Mouse (Mus musculus) duodenum, adult 2 months (tissue): ENCODE measurements around the gene Cstf1. TPM values are rescaled to one million over a fixed set of nuclear protein-coding genes. Genes with fewer than 3 reads are reported as not detected.

Source experiments
- polyA plus RNA-seq: library from polyadenylated mRNA; depleted of rRNA; stranded (reverse); fragments of >200 nt; gene quantifications from 2 replicates; pipeline ENCODE4 v1.2.3, GENCODE M21; 2012; ENCODE audit warnings: low replicate concordance; rRNA removed

The Cstf1 gene
- 16.2 and 16.7 TPM in 2 replicates for polyA plus RNA-seq

GRCm38 (mm10) chr2:172370411-172371223 is at the start of gene Cstf1, which contains the start of gene Aurka:
Gene Cstf1 (plus strand): TSS chr2:172370681.
Gene Aurka (minus strand): TSS chr2:172370535.

DNA sequence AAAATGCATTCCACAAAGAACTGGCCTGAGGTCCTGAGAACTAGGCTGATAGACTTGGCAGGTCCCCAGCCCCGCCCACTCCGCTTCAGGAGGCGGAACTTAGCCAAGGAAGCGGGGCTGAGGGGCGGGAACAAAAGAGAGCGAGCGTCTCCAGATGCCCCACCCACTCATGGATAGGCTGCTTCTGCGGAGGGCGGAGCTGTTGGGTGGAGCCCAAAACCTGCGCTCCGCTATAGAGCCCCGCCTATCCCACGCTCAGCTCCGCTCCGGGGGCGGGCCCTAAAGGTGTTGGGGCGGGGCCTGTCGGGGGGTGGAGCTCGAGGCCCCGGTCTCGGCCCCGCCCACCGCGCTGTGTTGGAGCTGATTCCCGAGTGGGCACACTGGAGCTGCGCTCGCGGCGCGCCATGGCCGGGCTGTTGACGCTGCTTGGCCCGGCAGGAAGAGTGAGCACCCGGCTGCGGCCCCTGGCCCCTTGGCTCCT is 25.2 kb upstream of the Cstf1 start, which contains the start of gene Fam210b:
Gene Fam210b, plus strand, starts transcription at position 308 of the 481 bp plus-strand sequence.

GRCm38 (mm10) chr2:172393391-172394051 is 23.0 kb downstream of the Cstf1 start, which contains the start of gene Cass4:
Gene Cass4 (plus strand): TSS chr2:172393794.

Other genes starting within 250 kb of the Cstf1 start
- gene Mc3r, start 122.2 kb upstream of the Cstf1 start, polyA plus RNA-seq: not detected in 2 replicates
- gene Fam210b, start 25.1 kb upstream of the Cstf1 start, polyA plus RNA-seq: 20.4 and 27.0 TPM in 2 replicates
- gene Aurka, start 146 bp upstream of the Cstf1 start, polyA plus RNA-seq: 6.4 and 6.7 TPM in 2 replicates
- gene Cass4, start 23.1 kb downstream of the Cstf1 start, polyA plus RNA-seq: 0.16 and 0.59 TPM in 2 replicates
- 19.1 and 29.3 TPM in 2 replicates for gene Rtf2, start 69.9 kb downstream of the Cstf1 start, polyA plus RNA-seq
- gene Gcnt7, start 87.9 kb downstream of the Cstf1 start, polyA plus RNA-seq: not detected in 2 replicates
- gene Fam209, start 101.8 kb downstream of the Cstf1 start, polyA plus RNA-seq: not detected in 2 replicates
- not detected in 2 replicates for gene Tfap2c, start 178.9 kb downstream of the Cstf1 start, polyA plus RNA-seq